Mouse (Mus musculus) lung, postnatal 0 days (tissue): ENCODE measurements at regions not wholly inside any gene's neighbourhood (a gene's known extent, or its start where the extent isn't known, plus 50 kb on each side); places are given as distances from the start of the nearest gene placed in this dataset.

Source experiments
- CTCF ChIP-seq: IDR thresholded peaks from 2 replicates; pipeline ENCODE4 v1.5.1; 2016; ENCODE audit warnings: antibody characterized with exemption, mild to moderate bottlenecking
- EP300 ChIP-seq: IDR thresholded peaks from 2 replicates; pipeline ENCODE4 v1.6.1; 2016; ENCODE audit warnings: antibody characterized with exemption, mild to moderate bottlenecking, control low read depth

DNA sequence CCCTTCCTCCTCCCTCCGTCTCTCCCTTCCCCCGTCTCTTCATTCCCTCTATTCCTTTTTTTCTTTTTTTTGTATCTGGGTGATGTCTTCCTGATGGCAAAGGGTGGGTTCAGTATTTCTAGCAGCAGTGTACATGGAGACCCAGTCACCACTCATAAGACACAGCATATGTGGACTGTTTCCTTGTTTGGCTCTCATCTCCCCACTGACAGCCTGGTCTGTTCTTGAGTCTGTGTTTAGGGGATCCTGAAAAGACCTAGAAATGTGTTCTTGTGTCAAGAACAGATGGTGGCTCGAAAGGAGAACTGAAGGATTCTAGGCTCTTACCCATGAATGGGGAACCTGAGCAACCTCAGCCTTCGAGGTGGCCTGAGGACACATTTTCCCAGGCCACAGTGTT lies 124.0 kb upstream of the Clnk start:
- no peak for TF ChIP-seq CTCF
- no peak for TF ChIP-seq EP300
